Mouse (Mus musculus) left cerebral cortex, adult 9 months (tissue): ENCODE results near the gene Rbfox1.

Experiments
- DNase-seq, 2 experiments: peaks; one replicate each; pipeline ENCODE4 v3.0.0; 2022; ENCODE audit warnings: low spot score in 2 of 2

Rbfox1 gene

GRCm38 (mm10) chr16:6907550-6907949 lies 1022.4 kb downstream of the Rbfox1 start:
- no peak for DNase-seq

- no peak for DNase-seq
These were observed 1029.4 kb downstream of the Rbfox1 start for GRCm38 (mm10) chr16:6914531-6914930.

GRCm38 (mm10) chr16:6918641-6919040 lies 1033.5 kb downstream of the Rbfox1 start:
- no peak for DNase-seq

GRCm38 (mm10) chr16:6919681-6920080 lies 1034.5 kb downstream of the Rbfox1 start:
- no peak for DNase-seq

GRCm38 (mm10) chr16:6927661-6928060 lies 1042.5 kb downstream of the Rbfox1 start:
- no peak for DNase-seq

GRCm38 (mm10) chr16:6930795-6931194 lies 1045.6 kb downstream of the Rbfox1 start:
- no peak for DNase-seq

- DNase-seq = peak; percentile 47 to 56
These were observed 1061.0 kb downstream of the Rbfox1 start for GRCm38 (mm10) chr16:6946151-6946550.

GRCm38 (mm10) chr16:6949666-6950065 lies 1064.5 kb downstream of the Rbfox1 start:
- DNase-seq = no peak

- peak in 1 of 2 experiments; percentile 28 for DNase-seq
These were observed 1070.0 kb downstream of the Rbfox1 start for GRCm38 (mm10) chr16:6955102-6955675.

GRCm38 (mm10) chr16:6961931-6962379 lies 1076.8 kb downstream of the Rbfox1 start:
- no peak for DNase-seq

GRCm38 (mm10) chr16:6962508-6962907 lies 1077.4 kb downstream of the Rbfox1 start:
- DNase-seq = no peak

GRCm38 (mm10) chr16:6963533-6963932 lies 1078.4 kb downstream of the Rbfox1 start:
- DNase-seq = peak; percentile 47 to 52

- DNase-seq = no peak
These were observed 1079.8 kb downstream of the Rbfox1 start for GRCm38 (mm10) chr16:6964720-6965583.

- DNase-seq = no peak
These were observed 1084.8 kb downstream of the Rbfox1 start for GRCm38 (mm10) chr16:6969986-6970385.

GRCm38 (mm10) chr16:6976341-6976740 lies 1091.2 kb downstream of the Rbfox1 start:
- DNase-seq = no peak

- DNase-seq = peak in 1 of 2 experiments; percentile 47
These were observed 1098.8 kb downstream of the Rbfox1 start for GRCm38 (mm10) chr16:6983947-6984346.

- peak in 1 of 2 experiments; percentile 21 for DNase-seq
These were observed 1100.9 kb downstream of the Rbfox1 start for GRCm38 (mm10) chr16:6986031-6986430.

- no peak for DNase-seq
These were observed 1101.3 kb downstream of the Rbfox1 start for GRCm38 (mm10) chr16:6986494-6986893.

- no peak for DNase-seq
These were observed 1107.1 kb downstream of the Rbfox1 start for GRCm38 (mm10) chr16:6992251-6992650.

GRCm38 (mm10) chr16:6993180-6993579 lies 1108.0 kb downstream of the Rbfox1 start:
- DNase-seq = no peak

- no peak for DNase-seq
These were observed 1112.0 kb downstream of the Rbfox1 start for GRCm38 (mm10) chr16:6997109-6997508.

- no peak for DNase-seq
These were observed 1112.7 kb downstream of the Rbfox1 start for GRCm38 (mm10) chr16:6997834-6998233.

GRCm38 (mm10) chr16:7004565-7004964 lies 1119.4 kb downstream of the Rbfox1 start:
- no peak for DNase-seq
